15 mouse cellular contexts compared by ENCODE assay signal in the genomic region with DNA sequence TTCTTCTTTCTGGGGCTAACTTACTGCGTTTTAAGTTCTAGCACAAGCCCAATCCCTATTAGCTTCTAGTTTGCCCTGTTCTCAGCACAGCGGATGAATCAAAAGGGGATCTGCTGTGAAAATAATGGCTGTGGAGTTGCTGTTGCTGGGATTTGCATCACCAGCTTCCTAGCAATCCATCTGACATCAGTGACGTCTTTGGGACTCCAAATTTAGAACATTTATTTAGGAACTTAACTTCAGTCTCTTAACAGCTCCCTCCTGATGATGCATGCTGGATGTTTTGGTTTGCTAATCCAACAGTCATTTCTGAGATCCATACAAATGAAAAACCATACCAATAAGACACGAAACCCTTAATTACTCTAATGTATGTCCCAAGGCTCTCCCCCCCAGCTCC. TPM values are rescaled to one million over a fixed set of nuclear protein-coding genes. Genes with fewer than 3 reads are reported as not detected.
DNase-seq lines count a peak whose midpoint lies in the region; ATAC-seq lines count a peak whose summit lies in the region.
"Had no signal": no experiment of that assay in that cellular context is flagged by ENCODE, and none has a peak within 500 bp of the region (broad histone marks: within the 10 kb centered on the region; RNA-seq: fewer than 3 reads in every experiment).

No protein-coding gene starts in this region.

- H3K27me3 ChIP-seq in limb, embryonic 12.5 days, result peaks cover 28% of the 10 kb centered on the region; the same call in 1 of the 2 replicates
- peaks cover 22% of the 10 kb centered on the region for H3K27me3 ChIP-seq in limb, embryonic 10.5 days (ENCODE audit: low read depth, poor library complexity, severe bottlenecking)
- H3K27me3 ChIP-seq in forebrain, embryonic 14.5 days (replicated peaks; ENCODE audit: control insufficient read depth, insufficient read depth, low read length), result peaks cover 6% of the 10 kb centered on the region; the same call in 1 of the 2 replicates
- peaks cover 14% of the 10 kb centered on the region; the same call in 1 of the 2 replicates for H3K27me3 ChIP-seq in midbrain, embryonic 13.5 days
- H3K27me3 ChIP-seq in neural tube, embryonic 15.5 days (replicated peaks), result 0 out of 2 replicates have a peak, but pooled peaks cover 4% of the 10 kb centered on the region
- H3K27me3 ChIP-seq in heart, embryonic 11.5 days (ENCODE audit: control insufficient read depth, insufficient read depth, low read length), result peaks cover 4% of the 10 kb centered on the region; the same call in 1 of the 2 replicates

- ATAC-seq in limb, embryonic 12.5 days (ENCODE audit: insufficient number of reproducible peaks, insufficient read depth, low FRiP score, low TSS enrichment, low read depth), result no peak
- ATAC-seq in forebrain, embryonic 14.5 days, result no peak
- no peak for ATAC-seq in midbrain, embryonic 13.5 days
- ATAC-seq in neural tube, embryonic 15.5 days (ENCODE audit: low FRiP score), result no peak
- ATAC-seq in heart, embryonic 11.5 days (replicated peaks; ENCODE audit: insufficient number of reproducible peaks, low FRiP score, low TSS enrichment), result no peak

- no peak overlapping the region for H3K27ac ChIP-seq in limb, embryonic 12.5 days
- no peak overlapping the region for H3K27ac ChIP-seq in limb, embryonic 10.5 days
- H3K27ac ChIP-seq in forebrain, embryonic 14.5 days (ENCODE audit: low read depth, low read length), result no peak overlapping the region
- no peak overlapping the region for H3K27ac ChIP-seq in midbrain, embryonic 13.5 days
- H3K27ac ChIP-seq in neural tube, embryonic 15.5 days (replicated peaks), result no peak overlapping the region
- H3K27ac ChIP-seq in heart, embryonic 11.5 days (ENCODE audit: low read depth, low read length), result no peak overlapping the region
- H3K27ac ChIP-seq: limb, embryonic 15.5 days; macrophage had no signal

- no peak for DNase-seq in limb, embryonic 10.5 days (ENCODE audit: low spot score)
- DNase-seq in forebrain, embryonic 14.5 days (ENCODE audit: low spot score), result no peak
- no peak for DNase-seq in testis, postnatal 10 days (ENCODE audit: low spot score)
- no peak for DNase-seq in gastrocnemius, postnatal 25 days
- DNase-seq: cerebellum, adult 18-20 months; gastrocnemius, postnatal 14 days; kidney, adult 2 months; lung, embryonic 14.5 days had no signal

- H3K9me3 ChIP-seq in limb, embryonic 12.5 days, result no peaks in the 10 kb centered on the region
- H3K9me3 ChIP-seq in limb, embryonic 10.5 days (replicated peaks), result no peaks in the 10 kb centered on the region
- no peaks in the 10 kb centered on the region for H3K9me3 ChIP-seq in forebrain, embryonic 14.5 days (replicated peaks; ENCODE audit: control insufficient read depth, low read length)
- no peaks in the 10 kb centered on the region for H3K9me3 ChIP-seq in midbrain, embryonic 13.5 days
- no peaks in the 10 kb centered on the region for H3K9me3 ChIP-seq in neural tube, embryonic 15.5 days (replicated peaks)
- H3K9me3 ChIP-seq in heart, embryonic 11.5 days (replicated peaks; ENCODE audit: control insufficient read depth, low read length), result no peaks in the 10 kb centered on the region
- H3K9me3 ChIP-seq: heart, embryonic 12.5 days; limb, embryonic 15.5 days had no signal

- H3K36me3 ChIP-seq in limb, embryonic 12.5 days, result no peaks in the 10 kb centered on the region
- no peaks in the 10 kb centered on the region for H3K36me3 ChIP-seq in limb, embryonic 10.5 days
- no peaks in the 10 kb centered on the region for H3K36me3 ChIP-seq in forebrain, embryonic 14.5 days (ENCODE audit: control insufficient read depth, insufficient read depth, low read length)
- H3K36me3 ChIP-seq in midbrain, embryonic 13.5 days, result no peaks in the 10 kb centered on the region
- no peaks in the 10 kb centered on the region for H3K36me3 ChIP-seq in neural tube, embryonic 15.5 days
- no peaks in the 10 kb centered on the region for H3K36me3 ChIP-seq in heart, embryonic 11.5 days (ENCODE audit: control insufficient read depth, insufficient read depth, low read length)
- H3K36me3 ChIP-seq: heart, embryonic 12.5 days; limb, embryonic 15.5 days had no signal

- 74% methylated on average over 4 of the region's 4 CpGs for WGBS in limb, embryonic 12.5 days
- WGBS in limb, embryonic 10.5 days, result 88% methylated on average over 4 of the region's 4 CpGs
- WGBS in forebrain, embryonic 14.5 days, result 35% methylated on average over 4 of the region's 4 CpGs
- 70% methylated on average over 4 of the region's 4 CpGs for WGBS in midbrain, embryonic 13.5 days
- WGBS in neural tube, embryonic 15.5 days, result 57% methylated on average over 4 of the region's 4 CpGs
- 71% methylated on average over 4 of the region's 4 CpGs for WGBS in heart, embryonic 11.5 days (ENCODE audit: insufficient replicate concordance)

- H3K9ac ChIP-seq in limb, embryonic 12.5 days (replicated peaks), result no peak overlapping the region
- no peak overlapping the region for H3K9ac ChIP-seq in forebrain, embryonic 14.5 days (ENCODE audit: low read length)
- H3K9ac ChIP-seq in midbrain, embryonic 13.5 days (replicated peaks), result no peak overlapping the region
- H3K9ac ChIP-seq in neural tube, embryonic 15.5 days (replicated peaks), result no peak overlapping the region
- H3K9ac ChIP-seq in heart, embryonic 11.5 days (ENCODE audit: low read depth, low read length), result no peak overlapping the region
- H3K9ac ChIP-seq: heart, embryonic 12.5 days; limb, embryonic 15.5 days; lung, embryonic 14.5 days had no signal

- H3K4me2 ChIP-seq in limb, embryonic 12.5 days, result peak overlapping the region; percentile 19; the same call in 1 of the 2 replicates
- H3K4me2 ChIP-seq in forebrain, embryonic 14.5 days (ENCODE audit: low read length), result peak overlapping the region; percentile 47
- peak overlapping the region; percentile 22; the same call in 1 of the 2 replicates for H3K4me2 ChIP-seq in midbrain, embryonic 13.5 days (replicated peaks)
- peak overlapping the region; percentile 56 for H3K4me2 ChIP-seq in neural tube, embryonic 15.5 days
- H3K4me2 ChIP-seq in heart, embryonic 11.5 days, result no peak overlapping the region
- H3K4me2 ChIP-seq: heart, embryonic 12.5 days; limb, embryonic 15.5 days; lung, embryonic 14.5 days had no signal

- H3K4me3 ChIP-seq in limb, embryonic 12.5 days (replicated peaks), result no peak overlapping the region
- H3K4me3 ChIP-seq in limb, embryonic 10.5 days, result no peak overlapping the region
- 0 out of 2 replicates have a peak overlapping the region, but pooled peaks have one; percentile 8 for H3K4me3 ChIP-seq in forebrain, embryonic 14.5 days (ENCODE audit: low read depth, low read length)
- no peak overlapping the region for H3K4me3 ChIP-seq in midbrain, embryonic 13.5 days (replicated peaks)
- peak overlapping the region; percentile 22; the same call in 1 of the 2 replicates for H3K4me3 ChIP-seq in neural tube, embryonic 15.5 days (replicated peaks)
- H3K4me3 ChIP-seq in heart, embryonic 11.5 days (ENCODE audit: low read depth, low read length), result no peak overlapping the region
- H3K4me3 ChIP-seq: heart, embryonic 12.5 days; limb, embryonic 15.5 days had no signal

- H3K4me1 ChIP-seq in limb, embryonic 12.5 days (replicated peaks), result peaks cover 31% of the 10 kb centered on the region
- H3K4me1 ChIP-seq in limb, embryonic 10.5 days, result peaks cover 34% of the 10 kb centered on the region
- peaks cover 41% of the 10 kb centered on the region for H3K4me1 ChIP-seq in forebrain, embryonic 14.5 days (ENCODE audit: control insufficient read depth, insufficient read depth, low read length)
- H3K4me1 ChIP-seq in midbrain, embryonic 13.5 days (replicated peaks), result peaks cover 47% of the 10 kb centered on the region
- H3K4me1 ChIP-seq in neural tube, embryonic 15.5 days, result peaks cover 48% of the 10 kb centered on the region
- no peaks in the 10 kb centered on the region for H3K4me1 ChIP-seq in heart, embryonic 11.5 days (ENCODE audit: control insufficient read depth, insufficient read depth, low read length)
- H3K4me1 ChIP-seq: heart, embryonic 12.5 days had no signal

RNA-seq across cellular contexts. Expression of a gene that starts 1.5 kb away (rescaled TPM):
- 39.2 and 40.9 TPM in 2 replicates for polyA plus RNA-seq in limb, embryonic 12.5 days (2016; fragmentation: Nextera tagmentation; extraction: Ambion mirVana)
- 54.8 and 65.0 TPM in 2 replicates for polyA plus RNA-seq in limb, embryonic 10.5 days (2016; fragmentation: Nextera tagmentation; extraction: Ambion mirVana)
- 11.1 and 12.6 TPM in 2 replicates for polyA plus RNA-seq in forebrain, embryonic 14.5 days (2014; fragmentation: Nextera tagmentation; extraction: Ambion mirVana)
- 8.6 and 9.7 TPM in 2 replicates for polyA plus RNA-seq in midbrain, embryonic 13.5 days (2015; fragmentation: Nextera tagmentation; extraction: Ambion mirVana)
- polyA plus RNA-seq in neural tube, embryonic 15.5 days (2015; fragmentation: Nextera tagmentation; extraction: Ambion mirVana), result 4.3 and 12.7 TPM in 2 replicates
- under 1 TPM in 1 of 2 experiments, not detected in 1; 0.56 TPM for total RNA-seq in gastrocnemius, postnatal 25 days (2021)
- 17.5 and 17.9 TPM in 2 replicates for polyA plus RNA-seq in heart, embryonic 11.5 days (2014; fragmentation: Nextera tagmentation; extraction: Ambion mirVana)

Comparison
In these comparisons a context has a peak if more than half of its experiments do, and no peak if none do; other contexts are left out.
1. H3K4me3 ChIP-seq: peak in forebrain, embryonic 14.5 days (single experiment) and neural tube, embryonic 15.5 days (single experiment); none in limb, embryonic 12.5 days (single experiment), limb, embryonic 10.5 days (single experiment), midbrain, embryonic 13.5 days (single experiment) and heart, embryonic 11.5 days (single experiment).